Mouse (Mus musculus): ENCODE data around the gene Tek. TPM values are rescaled to one million over a fixed set of nuclear protein-coding genes. Genes with fewer than 3 reads are reported as not detected.

Tek gene
- polyA plus RNA-seq, 1 experiment: not detected

DNA sequence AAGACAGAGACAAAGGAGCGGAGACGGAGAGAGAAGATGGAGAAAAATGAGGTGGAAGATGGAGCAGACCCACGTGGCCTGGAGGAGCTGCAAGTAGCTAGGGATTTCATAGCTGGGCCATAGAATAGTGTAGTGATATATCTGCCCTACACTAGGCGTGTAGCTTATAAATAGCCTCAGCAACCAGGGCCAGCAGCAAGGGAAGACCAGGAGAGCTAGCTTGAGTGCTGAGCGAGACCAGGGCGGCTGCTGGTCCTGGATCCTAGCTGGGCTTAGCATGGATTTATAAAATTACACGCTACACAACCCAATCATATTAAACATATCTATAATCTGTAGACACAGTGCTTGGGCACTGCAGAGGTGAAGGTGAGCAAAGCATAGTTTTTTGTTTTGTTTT lies 27.1 kb downstream of the Tek start:
- no peaks in the 10 kb centered on the region for H3K36me3 ChIP-seq (ENCODE audit: control insufficient read depth)
- no peaks in the 10 kb centered on the region for H3K9me3 ChIP-seq (ENCODE audit: control insufficient read depth, low read length)
- TF ChIP-seq TAL1 (IDR thresholded peaks at IDR 0.05; ENCODE audit: low read length) (no peak), GATA1 (IDR thresholded peaks at IDR 0.05; ENCODE audit: low read length) (no peak)
- no peak overlapping the region for H3K4me3 ChIP-seq (replicated peaks)
- no peaks in the 10 kb centered on the region for H3K4me1 ChIP-seq (ENCODE audit: control insufficient read depth)
- no peaks in the 10 kb centered on the region for H3K27me3 ChIP-seq (ENCODE audit: control insufficient read depth)

DNA sequence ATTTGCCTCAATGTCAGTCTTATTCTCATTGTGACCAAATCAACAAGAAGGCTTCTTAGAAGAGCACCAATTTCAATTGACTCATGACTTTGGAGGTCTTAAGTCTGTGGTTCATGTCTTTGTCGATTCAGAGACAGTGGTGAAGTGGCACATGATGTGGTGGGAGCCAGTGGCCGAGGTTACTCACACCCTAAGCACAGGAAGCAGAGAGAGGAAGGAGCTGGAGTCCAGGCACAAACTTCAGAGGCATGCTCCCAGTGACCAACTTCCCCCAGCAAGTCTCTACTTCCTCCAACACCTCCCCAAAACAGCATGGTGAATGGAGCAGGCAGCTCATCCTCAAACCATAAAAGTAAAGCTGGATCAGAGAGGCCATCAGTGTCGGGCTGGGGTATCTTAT lies 29.5 kb downstream of the Tek start:
- Histone ChIP-seq H3K36me3 (ENCODE audit: control insufficient read depth) (no peaks in the 10 kb centered on the region), H3K9me3 (ENCODE audit: control insufficient read depth, low read length) (no peaks in the 10 kb centered on the region), H3K4me3 (replicated peaks) (no peak overlapping the region), H3K4me1 (ENCODE audit: control insufficient read depth) (no peaks in the 10 kb centered on the region), H3K27me3 (ENCODE audit: control insufficient read depth) (no peaks in the 10 kb centered on the region)
- no peak for TF ChIP-seq GATA1 (IDR thresholded peaks at IDR 0.05; ENCODE audit: low read length)
- no peak for TF ChIP-seq TAL1 (IDR thresholded peaks at IDR 0.05; ENCODE audit: low read length)

DNA sequence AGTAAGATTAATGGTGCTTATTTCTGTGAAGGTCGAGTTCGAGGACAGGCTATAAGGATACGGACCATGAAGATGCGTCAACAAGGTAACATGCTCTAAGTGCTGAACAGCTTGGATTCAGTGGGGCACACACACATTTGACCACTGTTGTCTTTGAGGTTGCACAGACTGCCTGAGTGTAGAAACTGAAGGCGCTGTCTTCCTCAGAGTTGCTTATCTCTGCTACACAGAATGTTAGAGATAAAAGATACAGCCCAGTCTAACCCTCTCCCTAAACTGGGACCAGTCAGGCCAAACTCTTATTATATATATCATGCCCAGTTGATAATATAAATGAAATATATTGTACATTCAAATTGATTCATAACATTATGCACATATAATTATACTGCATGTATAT lies 42.0 kb downstream of the Tek start:
- no peaks in the 10 kb centered on the region for H3K4me1 ChIP-seq (ENCODE audit: control insufficient read depth)
- no peak for TF ChIP-seq TAL1 (IDR thresholded peaks at IDR 0.05; ENCODE audit: low read length)
- no peak for TF ChIP-seq GATA1 (IDR thresholded peaks at IDR 0.05; ENCODE audit: low read length)
- H3K27me3 ChIP-seq (ENCODE audit: control insufficient read depth): no peaks in the 10 kb centered on the region
- no peaks in the 10 kb centered on the region for H3K9me3 ChIP-seq (ENCODE audit: control insufficient read depth, low read length)
- H3K4me3 ChIP-seq (replicated peaks): no peak overlapping the region
- no peaks in the 10 kb centered on the region for H3K36me3 ChIP-seq (ENCODE audit: control insufficient read depth)

DNA sequence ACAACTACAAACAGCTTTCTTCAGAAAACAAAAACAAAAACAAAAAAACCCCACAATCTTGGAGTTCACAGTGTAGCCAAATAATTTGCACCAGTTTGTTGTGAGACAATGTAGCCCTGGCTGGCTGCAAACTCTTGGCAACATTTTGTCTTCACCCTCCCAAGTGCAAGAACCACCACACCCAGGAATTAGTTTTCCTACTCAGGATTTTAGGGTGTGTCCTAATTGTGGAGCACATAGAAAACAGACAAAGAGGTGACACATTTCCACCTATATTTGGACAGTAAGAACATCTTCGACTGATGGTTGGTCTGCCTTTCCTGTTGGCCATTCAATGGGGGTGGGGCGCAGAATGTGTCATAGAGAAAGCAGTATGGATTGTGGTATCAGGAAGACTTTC lies 46.8 kb downstream of the Tek start:
- no peaks in the 10 kb centered on the region for H3K4me1 ChIP-seq (ENCODE audit: control insufficient read depth)
- H3K4me3 ChIP-seq (replicated peaks): no peak overlapping the region
- H3K36me3 ChIP-seq (ENCODE audit: control insufficient read depth): no peaks in the 10 kb centered on the region
- TF ChIP-seq GATA1 (IDR thresholded peaks at IDR 0.05; ENCODE audit: low read length) (no peak), TAL1 (IDR thresholded peaks at IDR 0.05; ENCODE audit: low read length) (no peak)
- H3K9me3 ChIP-seq (ENCODE audit: control insufficient read depth, low read length): no peaks in the 10 kb centered on the region; the same call in 1 of the 2 replicates
- no peaks in the 10 kb centered on the region for H3K27me3 ChIP-seq (ENCODE audit: control insufficient read depth)

DNA sequence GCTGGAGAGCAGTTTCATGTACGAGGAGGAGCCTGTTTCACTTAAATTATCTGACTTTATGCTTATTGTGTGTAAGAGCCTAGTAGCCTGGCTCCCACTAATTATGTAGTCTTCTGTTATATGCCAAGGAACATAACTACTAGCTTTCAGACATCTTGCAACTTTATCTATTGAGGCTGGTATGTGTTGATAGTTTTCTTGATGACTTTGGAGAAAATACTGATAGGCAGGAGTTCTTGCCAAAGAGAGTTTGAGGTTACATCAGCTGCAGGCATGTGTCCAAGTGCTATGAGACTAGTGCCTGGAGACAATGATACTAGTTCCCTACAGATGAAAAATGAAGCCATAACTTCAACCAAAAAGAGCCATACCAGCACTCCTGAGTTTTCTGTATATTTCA lies 64.1 kb downstream of the Tek start:
- Histone ChIP-seq H3K4me3 (replicated peaks) (no peak overlapping the region), H3K4me1 (ENCODE audit: control insufficient read depth) (no peaks in the 10 kb centered on the region), H3K27me3 (ENCODE audit: control insufficient read depth) (no peaks in the 10 kb centered on the region), H3K9me3 (ENCODE audit: control insufficient read depth, low read length) (no peaks in the 10 kb centered on the region), H3K36me3 (ENCODE audit: control insufficient read depth) (no peaks in the 10 kb centered on the region)
- no peak for TF ChIP-seq GATA1 (IDR thresholded peaks at IDR 0.05; ENCODE audit: low read length)
- no peak for TF ChIP-seq TAL1 (IDR thresholded peaks at IDR 0.05; ENCODE audit: low read length)

DNA sequence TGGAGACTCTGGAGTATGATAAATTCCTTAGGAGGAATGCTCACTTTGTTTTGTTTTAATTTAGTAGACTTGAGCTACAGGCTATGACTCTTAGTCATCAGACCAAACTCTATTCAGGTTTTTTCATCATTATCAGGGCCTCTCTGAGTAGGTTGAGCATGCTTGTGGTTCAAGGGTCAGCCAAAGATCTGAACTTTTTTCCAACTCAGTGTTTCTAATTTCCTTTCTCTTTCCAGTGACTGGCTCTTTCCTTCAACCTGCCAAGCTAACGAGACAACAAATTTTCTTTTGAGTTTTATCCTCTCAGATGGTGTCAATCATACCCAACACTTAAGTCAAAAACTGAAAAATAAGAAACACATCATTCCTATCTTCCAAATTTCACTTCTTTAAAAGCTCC lies 71.5 kb downstream of the Tek start:
- H3K27me3 ChIP-seq (ENCODE audit: control insufficient read depth): no peaks in the 10 kb centered on the region
- H3K9me3 ChIP-seq (ENCODE audit: control insufficient read depth, low read length): no peaks in the 10 kb centered on the region
- no peak for TF ChIP-seq TAL1 (IDR thresholded peaks at IDR 0.05; ENCODE audit: low read length)
- no peak for TF ChIP-seq GATA1 (IDR thresholded peaks at IDR 0.05; ENCODE audit: low read length)
- no peak overlapping the region for H3K4me3 ChIP-seq (replicated peaks)
- H3K4me1 ChIP-seq (ENCODE audit: control insufficient read depth): no peaks in the 10 kb centered on the region
- H3K36me3 ChIP-seq (ENCODE audit: control insufficient read depth): no peaks in the 10 kb centered on the region

DNA sequence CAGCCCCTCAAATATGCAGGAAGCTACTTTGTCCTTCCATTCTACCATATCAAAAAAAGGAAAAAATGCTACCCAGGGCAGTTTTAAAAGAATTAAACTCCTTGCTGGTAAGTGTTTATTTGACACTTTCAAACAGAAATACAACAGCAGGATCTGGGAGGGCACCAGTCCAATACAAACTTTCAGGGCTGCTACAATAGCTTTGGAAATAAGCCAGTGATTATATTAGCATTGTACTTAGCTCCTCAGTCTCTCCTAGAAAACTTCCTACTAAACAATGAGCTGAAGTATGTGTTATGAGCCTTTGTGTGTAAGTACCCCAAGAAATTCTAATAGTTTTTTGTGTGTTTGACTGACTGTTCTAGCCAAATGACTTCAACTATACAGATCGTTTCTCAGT lies 87.8 kb downstream of the Tek start:
- Histone ChIP-seq H3K9me3 (ENCODE audit: control insufficient read depth, low read length) (no peaks in the 10 kb centered on the region), H3K4me3 (replicated peaks) (no peak overlapping the region), H3K27me3 (ENCODE audit: control insufficient read depth) (no peaks in the 10 kb centered on the region), H3K36me3 (ENCODE audit: control insufficient read depth) (no peaks in the 10 kb centered on the region), H3K4me1 (ENCODE audit: control insufficient read depth) (no peaks in the 10 kb centered on the region)
- TF ChIP-seq TAL1 (IDR thresholded peaks at IDR 0.05; ENCODE audit: low read length): no peak
- no peak for TF ChIP-seq GATA1 (IDR thresholded peaks at IDR 0.05; ENCODE audit: low read length)

DNA sequence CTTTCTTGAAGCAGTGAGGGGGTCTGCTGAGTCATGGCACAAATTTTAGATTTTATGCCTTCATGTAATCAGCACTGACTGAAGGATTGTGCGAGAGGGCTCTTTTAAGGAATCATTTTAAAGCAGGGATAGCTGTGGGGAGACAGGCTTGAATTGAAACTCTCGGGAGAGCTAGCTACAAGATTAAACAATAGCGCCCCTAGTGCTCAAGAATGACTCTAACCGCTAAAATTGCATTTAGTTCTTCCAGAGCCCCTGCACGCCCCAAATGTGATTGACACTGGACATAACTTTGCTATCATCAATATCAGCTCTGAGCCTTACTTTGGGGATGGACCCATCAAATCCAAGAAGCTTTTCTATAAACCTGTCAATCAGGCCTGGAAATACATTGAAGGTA lies 88.3 kb downstream of the Tek start:
- Histone ChIP-seq H3K4me1 (ENCODE audit: control insufficient read depth) (no peaks in the 10 kb centered on the region), H3K4me3 (replicated peaks) (no peak overlapping the region), H3K27me3 (ENCODE audit: control insufficient read depth) (no peaks in the 10 kb centered on the region), H3K36me3 (ENCODE audit: control insufficient read depth) (no peaks in the 10 kb centered on the region), H3K9me3 (ENCODE audit: control insufficient read depth, low read length) (no peaks in the 10 kb centered on the region)
- no peak for TF ChIP-seq TAL1 (IDR thresholded peaks at IDR 0.05; ENCODE audit: low read length)
- no peak for TF ChIP-seq GATA1 (IDR thresholded peaks at IDR 0.05; ENCODE audit: low read length)

DNA sequence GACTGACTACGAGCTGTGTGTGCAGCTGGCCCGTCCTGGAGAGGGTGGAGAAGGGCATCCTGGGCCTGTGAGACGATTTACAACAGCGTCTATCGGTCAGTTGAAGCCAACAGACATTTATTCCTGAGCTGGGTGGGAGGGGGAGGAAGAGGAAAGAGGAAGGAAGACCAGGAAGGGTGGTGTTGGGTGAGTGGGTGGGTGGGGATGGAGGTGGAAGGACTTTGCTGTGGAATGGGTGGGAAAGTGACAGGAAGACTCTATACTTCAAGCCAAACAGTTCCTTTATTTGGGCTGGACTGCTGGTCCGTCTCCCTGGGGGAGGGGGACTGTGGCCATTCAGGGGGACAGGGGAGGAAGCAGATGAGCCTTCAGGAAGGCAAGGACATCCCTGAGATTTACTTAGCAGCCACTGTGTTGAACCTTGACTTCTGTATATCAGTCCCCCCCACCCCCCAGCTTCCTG lies 90.9 kb downstream of the Tek start:
- Histone ChIP-seq H3K4me1 (ENCODE audit: control insufficient read depth) (no peaks in the 10 kb centered on the region), H3K27me3 (ENCODE audit: control insufficient read depth) (no peaks in the 10 kb centered on the region), H3K4me3 (replicated peaks) (no peak overlapping the region)

DNA sequence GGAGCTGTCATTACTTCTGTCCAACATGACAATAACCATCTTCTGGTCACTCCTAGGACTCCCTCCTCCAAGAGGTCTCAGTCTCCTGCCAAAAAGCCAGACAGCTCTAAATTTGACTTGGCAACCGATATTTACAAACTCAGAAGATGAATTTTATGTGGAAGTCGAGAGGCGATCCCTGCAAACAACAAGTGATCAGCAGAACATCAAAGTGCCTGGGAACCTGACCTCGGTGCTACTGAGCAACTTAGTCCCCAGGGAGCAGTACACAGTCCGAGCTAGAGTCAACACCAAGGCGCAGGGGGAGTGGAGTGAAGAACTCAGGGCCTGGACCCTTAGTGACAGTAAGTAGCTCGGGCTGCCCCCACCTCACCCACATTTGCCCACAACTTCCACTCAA lies 98.0 kb downstream of the Tek start:
- Histone ChIP-seq H3K4me1 (ENCODE audit: control insufficient read depth) (no peaks in the 10 kb centered on the region), H3K36me3 (ENCODE audit: control insufficient read depth) (no peaks in the 10 kb centered on the region), H3K9me3 (ENCODE audit: control insufficient read depth, low read length) (no peaks in the 10 kb centered on the region), H3K4me3 (replicated peaks) (no peak overlapping the region), H3K27me3 (ENCODE audit: control insufficient read depth) (no peaks in the 10 kb centered on the region)
- no peak for TF ChIP-seq GATA1 (IDR thresholded peaks at IDR 0.05; ENCODE audit: low read length)
- TF ChIP-seq TAL1 (IDR thresholded peaks at IDR 0.05; ENCODE audit: low read length): no peak

More for the DNA sequence above, 90.9 kb downstream of the Tek start:
- TF ChIP-seq GATA1 (IDR thresholded peaks at IDR 0.05; ENCODE audit: low read length) (no peak), TAL1 (IDR thresholded peaks at IDR 0.05; ENCODE audit: low read length) (no peak)
- no peaks in the 10 kb centered on the region for H3K9me3 ChIP-seq (ENCODE audit: control insufficient read depth, low read length)
- H3K36me3 ChIP-seq (ENCODE audit: control insufficient read depth): no peaks in the 10 kb centered on the region
